Mouse (Mus musculus): ENCODE results near the gene Rasgrf1. TPM values are rescaled to one million over a fixed set of nuclear protein-coding genes. Genes with fewer than 3 reads are reported as not detected.

Gene Rasgrf1
- polyA plus RNA-seq, 1 experiment = not detected

DNA sequence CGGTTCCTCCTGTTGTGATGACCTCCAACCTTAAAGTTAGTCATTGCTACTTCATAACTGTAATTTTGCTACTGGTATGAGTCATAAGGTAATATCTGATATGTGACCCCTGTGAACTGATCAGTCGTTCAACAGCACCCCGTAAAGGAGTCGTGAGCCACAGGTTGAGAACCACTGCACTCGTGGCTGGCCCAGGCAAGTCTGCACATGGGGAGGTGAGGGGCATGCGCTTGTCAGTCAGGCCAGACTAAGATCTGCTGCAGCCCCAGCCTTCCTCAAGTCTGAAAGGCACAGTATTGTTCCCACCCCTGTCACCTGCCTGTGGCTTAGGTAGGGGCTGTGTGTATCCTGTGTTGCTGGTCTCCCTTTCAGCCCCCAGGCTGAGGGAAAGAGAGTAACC, 159.1 kb downstream of the Rasgrf1 start:
- H3K4me1 ChIP-seq (ENCODE audit: control insufficient read depth, insufficient read depth, low read length) = no peaks in the 10 kb centered on the region
- no peak overlapping the region for H3K27ac ChIP-seq (ENCODE audit: control insufficient read depth, insufficient read depth, low read depth, low read length, poor library complexity)
- 83% methylated on average over 6 of the region's 6 CpGs for WGBS
- no peak for TF ChIP-seq POLR2A (IDR thresholded peaks at IDR 0.05; ENCODE audit: borderline replicate concordance, control insufficient read depth, low read depth, low read length)
- TF ChIP-seq CTCF (IDR thresholded peaks at IDR 0.05; ENCODE audit: control insufficient read depth, insufficient read depth, low read length) = no peak
- no peak overlapping the region for H3K4me3 ChIP-seq (replicated peaks; ENCODE audit: control insufficient read depth, low read depth, low read length)

DNA sequence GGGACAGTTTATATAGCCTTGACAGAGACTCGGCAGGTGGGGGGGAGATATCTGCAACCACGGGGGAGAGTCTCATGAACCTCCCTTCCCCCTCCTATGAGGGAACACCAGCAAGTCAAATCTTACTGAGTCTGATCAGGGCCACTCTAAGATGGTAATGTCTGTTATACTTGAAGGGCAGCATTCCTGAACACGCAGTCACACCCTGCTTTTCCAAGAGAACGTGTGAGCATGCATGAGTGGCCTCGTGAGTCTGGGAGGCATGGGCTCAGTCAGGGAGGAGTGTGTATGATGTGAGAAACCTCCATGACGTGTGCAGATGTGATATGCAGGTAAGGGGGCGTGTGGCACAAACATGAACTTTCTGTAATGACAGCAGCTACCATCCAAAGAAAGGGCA, 159.8 kb downstream of the Rasgrf1 start:
- TF ChIP-seq CTCF (IDR thresholded peaks at IDR 0.05; ENCODE audit: control insufficient read depth, insufficient read depth, low read length) (no peak), POLR2A (IDR thresholded peaks at IDR 0.05; ENCODE audit: borderline replicate concordance, control insufficient read depth, low read depth, low read length) (no peak)
- Histone ChIP-seq H3K27ac (ENCODE audit: control insufficient read depth, insufficient read depth, low read depth, low read length, poor library complexity) (no peak overlapping the region), H3K4me3 (replicated peaks; ENCODE audit: control insufficient read depth, low read depth, low read length) (no peak overlapping the region), H3K4me1 (ENCODE audit: control insufficient read depth, insufficient read depth, low read length) (no peaks in the 10 kb centered on the region)
- WGBS = 79% methylated on average over 7 of the region's 7 CpGs

- TF ChIP-seq CTCF (IDR thresholded peaks at IDR 0.05; ENCODE audit: control insufficient read depth, insufficient read depth, low read length) (no peak), POLR2A (IDR thresholded peaks at IDR 0.05; ENCODE audit: borderline replicate concordance, control insufficient read depth, low read depth, low read length) (no peak)
- Histone ChIP-seq H3K4me3 (replicated peaks; ENCODE audit: control insufficient read depth, low read depth, low read length) (no peak overlapping the region), H3K27ac (ENCODE audit: control insufficient read depth, insufficient read depth, low read depth, low read length, poor library complexity) (no peak overlapping the region), H3K4me1 (ENCODE audit: control insufficient read depth, insufficient read depth, low read length) (no peaks in the 10 kb centered on the region; the same call in 1 of the 2 replicates)
- 82% methylated on average over 7 of the region's 7 CpGs for WGBS
Measured at GRCm38 (mm10) chr9:90070174-90070573, 160.5 kb downstream of the Rasgrf1 start.

DNA sequence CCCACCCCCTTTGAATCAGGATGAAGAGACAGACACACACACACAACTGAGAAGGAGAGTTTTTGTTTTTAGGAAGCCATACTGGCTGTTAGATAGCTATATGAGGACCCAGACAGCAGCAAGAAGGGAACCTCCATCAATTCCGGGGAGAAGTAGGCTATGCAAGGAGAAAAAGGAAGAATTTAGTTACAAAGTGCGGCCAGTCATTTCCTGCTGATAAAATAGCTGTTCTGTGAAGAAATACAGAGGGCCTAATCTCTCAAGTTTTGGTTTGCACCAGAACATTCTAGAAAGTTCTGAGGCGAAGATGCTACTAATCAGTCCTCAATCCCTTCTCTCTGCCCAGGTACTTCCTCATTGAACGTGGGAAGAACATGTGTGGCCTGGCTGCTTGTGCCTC, 165.6 kb downstream of the Rasgrf1 start:
- Histone ChIP-seq H3K4me3 (replicated peaks; ENCODE audit: control insufficient read depth, low read depth, low read length) (no peak overlapping the region), H3K27ac (ENCODE audit: control insufficient read depth, insufficient read depth, low read depth, low read length, poor library complexity) (peak overlapping the region; percentile 69), H3K4me1 (ENCODE audit: control insufficient read depth, insufficient read depth, low read length) (peaks cover 1% of the 10 kb centered on the region)
- WGBS = 11% methylated on average over 4 of the region's 4 CpGs
- TF ChIP-seq POLR2A (IDR thresholded peaks at IDR 0.05; ENCODE audit: borderline replicate concordance, control insufficient read depth, low read depth, low read length) = no peak
- TF ChIP-seq CTCF (IDR thresholded peaks at IDR 0.05; ENCODE audit: control insufficient read depth, insufficient read depth, low read length) = no peak

- Histone ChIP-seq H3K4me1 (ENCODE audit: control insufficient read depth, insufficient read depth, low read length) (peaks cover 1% of the 10 kb centered on the region), H3K27ac (ENCODE audit: control insufficient read depth, insufficient read depth, low read depth, low read length, poor library complexity) (peak overlapping the region; percentile 69), H3K4me3 (replicated peaks; ENCODE audit: control insufficient read depth, low read depth, low read length) (no peak overlapping the region)
- no peak for TF ChIP-seq POLR2A (IDR thresholded peaks at IDR 0.05; ENCODE audit: borderline replicate concordance, control insufficient read depth, low read depth, low read length)
- 59% methylated on average over 5 of the region's 5 CpGs for WGBS
Measured at GRCm38 (mm10) chr9:90076131-90076530, 166.4 kb downstream of the Rasgrf1 start.

Other genes with a start within 250 kb of the Rasgrf1 start
- gene Tmed3, start 204.8 kb upstream of the Rasgrf1 start, polyA plus RNA-seq (2011; ENCODE audit: insufficient read depth, insufficient read length, low replicate concordance, missing spikeins) = 32.8 and 57.8 TPM in 2 replicates
- gene Ankrd34c, start 171.4 kb upstream of the Rasgrf1 start, polyA plus RNA-seq (2011; ENCODE audit: insufficient read depth, insufficient read length, low replicate concordance, missing spikeins) = not detected in 2 replicates
- 27.7 and 112 TPM in 2 replicates for gene Ctsh, start 144.2 kb downstream of the Rasgrf1 start, polyA plus RNA-seq (2011; ENCODE audit: insufficient read depth, insufficient read length, low replicate concordance, missing spikeins)
- gene Morf4l1, start 204.9 kb downstream of the Rasgrf1 start, polyA plus RNA-seq (2011; ENCODE audit: insufficient read depth, insufficient read length, low replicate concordance, missing spikeins) = 129 and 177 TPM in 2 replicates

Data from bone marrow, adult 2 months (tissue).